Mouse (Mus musculus) forebrain, embryonic 11.5 days (tissue): ENCODE results near the gene Plcb1. TPM values are rescaled to one million over a fixed set of nuclear protein-coding genes. Genes with fewer than 3 reads are reported as not detected.

Experiments used
- ATAC-seq: fragments of 200-750 bp; cut with Nextera tagmentation; replicated peaks from 2 replicates; pipeline ENCODE4 v1.8.0; 2017; ENCODE audit warnings: moderate TSS enrichment; ENCODE audit not compliant: low FRiP score
- DNase-seq: peaks from one replicate; pipeline ENCODE4 v3.0.0-alpha.2; 2017; ENCODE audit warnings: low spot score
- H3K27ac ChIP-seq: fragments of 300-500 bp; sonication (generic); 2 replicates; pipeline ENCODE4 v1.5.1; 2014; ENCODE audit warnings: low read depth, low read length
- H3K27me3 ChIP-seq: fragments of 300-500 bp; sonication (generic); 2 replicates; pipeline ENCODE4 v1.6.1; 2014; ENCODE audit warnings: mild to moderate bottlenecking, low read length, mixed read lengths; ENCODE audit not compliant: control insufficient read depth, insufficient read depth
- H3K36me3 ChIP-seq: fragments of 300-500 bp; sonication (generic); 2 replicates; pipeline ENCODE4 v1.6.1; 2014; ENCODE audit warnings: mild to moderate bottlenecking, low read length, moderate library complexity, mixed read lengths; ENCODE audit not compliant: control insufficient read depth, insufficient read depth
- H3K4me1 ChIP-seq: fragments of 300-500 bp; sonication (generic); replicated peaks from 2 replicates; pipeline ENCODE4 v1.6.1; 2014; ENCODE audit warnings: low read length, mixed read lengths; ENCODE audit not compliant: control insufficient read depth, insufficient read depth
- H3K4me2 ChIP-seq: fragments of 300-500 bp; sonication (generic); 2 replicates; pipeline ENCODE4 v1.6.1; 2014; ENCODE audit warnings: low read depth, mild to moderate bottlenecking, low read length, moderate library complexity, mixed read lengths; ENCODE audit not compliant: severe bottlenecking
- H3K4me3 ChIP-seq: fragments of 300-500 bp; sonication (generic); 2 replicates; pipeline ENCODE4 v1.5.1; 2014; ENCODE audit warnings: low read depth, low read length
- H3K9ac ChIP-seq: fragments of 300-500 bp; sonication (generic); 2 replicates; pipeline ENCODE4 v1.6.1; 2014; ENCODE audit warnings: low read length
- H3K9me3 ChIP-seq: fragments of 300-500 bp; sonication (generic); 2 replicates; pipeline ENCODE4 v1.6.1; 2016; ENCODE audit warnings: low read length, mixed read lengths; ENCODE audit not compliant: control insufficient read depth
- whole genome bisulfite sequencing: fragments of 180-500 bp; shearing (Covaris S2); extraction: QIAGEN DNeasy Blood & Tissue Kit; methylation state at CpG from one replicate; pipeline ENCODE4 v1.1.7; 2014; 5-methylcytosine and 5-hydroxymethylcytosine counted together
- polyA plus RNA-seq: library from polyadenylated mRNA; unstranded; fragments of >200 nt; fragmentation: Nextera tagmentation; extraction: Ambion mirVana; gene quantifications from 2 replicates; pipeline ENCODE4 v1.2.1, GENCODE M21; 2014

The Plcb1 gene
- polyA plus RNA-seq, 1 experiment from 2014 or later, result 12.8 TPM

- no peaks in the 10 kb centered on the region for H3K4me1 ChIP-seq
- no peak overlapping the region for H3K4me3 ChIP-seq
- no peak for ATAC-seq
- H3K9ac ChIP-seq, result no peak overlapping the region
- no peaks in the 10 kb centered on the region for H3K27me3 ChIP-seq
- 73% methylated on average over 4 of the region's 4 CpGs for WGBS
- no peak overlapping the region for H3K27ac ChIP-seq
- H3K9me3 ChIP-seq, result no peaks in the 10 kb centered on the region
- no peaks in the 10 kb centered on the region for H3K36me3 ChIP-seq
- no peak for DNase-seq
- H3K4me2 ChIP-seq, result no peak overlapping the region
These were observed 682.0 kb downstream of the Plcb1 start for GRCm38 (mm10) chr2:135467895-135468294.

GRCm38 (mm10) chr2:135474107-135474506 is 688.2 kb downstream of the Plcb1 start:
- no peak overlapping the region for H3K4me3 ChIP-seq
- no peaks in the 10 kb centered on the region for H3K9me3 ChIP-seq
- ATAC-seq, result no peak
- no peak overlapping the region for H3K4me2 ChIP-seq
- no peak overlapping the region for H3K9ac ChIP-seq
- H3K36me3 ChIP-seq, result no peaks in the 10 kb centered on the region
- H3K4me1 ChIP-seq, result no peaks in the 10 kb centered on the region
- no peak overlapping the region for H3K27ac ChIP-seq
- 82% methylated on average over 4 of the region's 4 CpGs for WGBS
- no peak for DNase-seq
- H3K27me3 ChIP-seq, result no peaks in the 10 kb centered on the region

- no peaks in the 10 kb centered on the region for H3K36me3 ChIP-seq
- peaks cover 5% of the 10 kb centered on the region for H3K4me1 ChIP-seq
- whole genome bisulfite sequencing, result 45% methylated on average over 2 of the region's 2 CpGs
- no peaks in the 10 kb centered on the region for H3K9me3 ChIP-seq
- DNase-seq, result no peak
- H3K9ac ChIP-seq, result no peak overlapping the region
- H3K27ac ChIP-seq, result no peak overlapping the region
- no peaks in the 10 kb centered on the region for H3K27me3 ChIP-seq
- no peak overlapping the region for H3K4me2 ChIP-seq
- H3K4me3 ChIP-seq, result no peak overlapping the region
- no peak for ATAC-seq
These were observed 699.4 kb downstream of the Plcb1 start for GRCm38 (mm10) chr2:135485248-135485647.

DNA sequence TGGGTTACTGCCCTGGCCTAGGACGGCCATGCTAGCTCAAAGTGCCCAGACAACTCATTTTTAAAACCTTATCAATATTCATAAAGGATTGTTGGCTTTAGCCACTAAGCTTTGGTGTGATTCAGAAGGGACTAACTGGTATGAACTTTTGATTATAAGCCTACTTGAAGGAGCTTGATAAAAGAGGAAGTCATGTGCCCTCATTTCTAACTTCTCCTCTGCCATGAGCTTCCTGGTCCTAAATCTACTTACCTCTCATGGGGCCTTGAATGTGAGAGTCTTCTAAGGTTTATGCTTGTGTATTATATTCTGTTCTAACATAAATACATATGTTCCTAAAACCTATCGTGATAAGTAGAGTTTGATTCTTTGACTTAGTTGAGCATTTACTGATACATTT is 702.4 kb downstream of the Plcb1 start:
- H3K4me2 ChIP-seq, result no peak overlapping the region
- WGBS, result 82% methylated on average over 2 of the region's 2 CpGs
- no peaks in the 10 kb centered on the region for H3K36me3 ChIP-seq

GRCm38 (mm10) chr2:135489127-135489526 is 703.3 kb downstream of the Plcb1 start:
- H3K27me3 ChIP-seq, result no peaks in the 10 kb centered on the region
- peaks cover 5% of the 10 kb centered on the region for H3K4me1 ChIP-seq
- no peaks in the 10 kb centered on the region for H3K36me3 ChIP-seq
- H3K27ac ChIP-seq, result no peak overlapping the region
- no peak overlapping the region for H3K9ac ChIP-seq
- DNase-seq (no peak), ATAC-seq (no peak)
- H3K9me3 ChIP-seq, result no peaks in the 10 kb centered on the region
- H3K4me2 ChIP-seq, result no peak overlapping the region
- WGBS, result 58% methylated on average over 2 of the region's 2 CpGs
- no peak overlapping the region for H3K4me3 ChIP-seq

More for the DNA sequence above, 702.4 kb downstream of the Plcb1 start:
- no peak overlapping the region for H3K4me3 ChIP-seq
- ATAC-seq (no peak), DNase-seq (no peak)
- H3K27me3 ChIP-seq, result no peaks in the 10 kb centered on the region
- no peak overlapping the region for H3K9ac ChIP-seq
- H3K27ac ChIP-seq, result no peak overlapping the region
- peaks cover 5% of the 10 kb centered on the region for H3K4me1 ChIP-seq
- H3K9me3 ChIP-seq, result no peaks in the 10 kb centered on the region

- Histone ChIP-seq H3K4me2 (no peak overlapping the region), H3K36me3 (no peaks in the 10 kb centered on the region), H3K9me3 (no peaks in the 10 kb centered on the region), H3K27ac (no peak overlapping the region), H3K4me3 (no peak overlapping the region), H3K9ac (no peak overlapping the region), H3K27me3 (no peaks in the 10 kb centered on the region), H3K4me1 (0 out of 2 replicates have a peak, but pooled peaks cover 2% of the 10 kb centered on the region)
- DNase-seq (no peak), ATAC-seq (no peak)
- 68% methylated on average over 9 of the region's 9 CpGs for WGBS
These were observed 706.9 kb downstream of the Plcb1 start for GRCm38 (mm10) chr2:135492777-135493176.

DNA sequence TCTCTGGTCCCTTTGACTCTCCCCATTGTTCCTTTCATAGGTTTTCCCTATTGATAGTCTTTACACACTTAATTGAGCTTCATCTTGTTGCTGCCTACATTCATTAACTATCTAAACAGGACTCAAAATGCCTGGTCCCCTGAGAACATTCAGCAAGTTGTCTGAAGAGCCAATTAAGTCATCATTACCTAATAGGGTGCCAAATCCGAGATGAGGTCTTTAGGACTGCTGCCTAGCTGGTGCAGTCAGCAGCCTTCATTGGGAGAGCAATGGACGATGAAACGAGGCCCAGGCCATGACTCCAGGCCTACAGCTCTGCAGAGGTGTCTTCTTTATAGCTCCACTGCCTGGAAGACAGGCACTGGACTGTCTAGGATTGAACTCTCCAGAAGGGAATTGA is 710.7 kb downstream of the Plcb1 start:
- 0 out of 2 replicates have a peak, but pooled peaks cover 2% of the 10 kb centered on the region for H3K4me1 ChIP-seq
- H3K27me3 ChIP-seq, result no peaks in the 10 kb centered on the region
- no peaks in the 10 kb centered on the region for H3K9me3 ChIP-seq
- 8% methylated on average over 3 of the region's 3 CpGs for WGBS
- no peak overlapping the region for H3K4me2 ChIP-seq
- H3K9ac ChIP-seq, result no peak overlapping the region
- H3K27ac ChIP-seq, result no peak overlapping the region
- H3K4me3 ChIP-seq, result no peak overlapping the region
- ATAC-seq (peak; percentile 75), DNase-seq (no peak)
- no peaks in the 10 kb centered on the region for H3K36me3 ChIP-seq

DNA sequence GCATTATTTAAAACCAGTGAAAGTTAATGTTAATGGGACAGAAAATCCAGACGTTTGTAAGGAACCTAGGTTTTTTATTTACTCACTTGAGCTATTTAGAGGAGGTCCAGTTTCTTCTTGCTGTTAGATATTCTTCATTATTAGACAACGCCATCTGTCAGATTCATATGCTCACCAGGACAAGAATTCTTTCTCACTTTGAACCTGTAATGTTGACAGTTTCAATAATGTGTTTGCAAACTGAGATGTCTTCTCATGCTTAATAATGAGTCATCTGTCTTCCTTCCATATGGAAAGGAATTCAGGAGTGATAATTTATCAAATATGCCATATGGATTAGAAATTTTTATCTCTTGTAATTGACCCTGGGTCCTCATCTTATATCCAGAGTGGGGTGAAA is 711.4 kb downstream of the Plcb1 start:
- H3K36me3 ChIP-seq, result no peaks in the 10 kb centered on the region
- H3K4me3 ChIP-seq, result no peak overlapping the region
- H3K4me2 ChIP-seq, result no peak overlapping the region
- H3K9ac ChIP-seq, result no peak overlapping the region
- 65% methylated on average over 2 of the region's 2 CpGs for WGBS
- ATAC-seq (no peak), DNase-seq (no peak)
- no peak overlapping the region for H3K27ac ChIP-seq
- no peaks in the 10 kb centered on the region for H3K27me3 ChIP-seq
- H3K4me1 ChIP-seq, result 0 out of 2 replicates have a peak, but pooled peaks cover 2% of the 10 kb centered on the region
- no peaks in the 10 kb centered on the region for H3K9me3 ChIP-seq

GRCm38 (mm10) chr2:135500872-135501271 is 715.0 kb downstream of the Plcb1 start:
- no peak overlapping the region for H3K4me2 ChIP-seq
- H3K4me3 ChIP-seq, result no peak overlapping the region
- H3K27me3 ChIP-seq, result no peaks in the 10 kb centered on the region
- no peaks in the 10 kb centered on the region for H3K36me3 ChIP-seq
- no peak overlapping the region for H3K9ac ChIP-seq
- H3K27ac ChIP-seq, result no peak overlapping the region
- 84% methylated on average over 2 of the region's 2 CpGs for WGBS
- DNase-seq (no peak), ATAC-seq (no peak)
- 0 out of 2 replicates have a peak, but pooled peaks cover 2% of the 10 kb centered on the region for H3K4me1 ChIP-seq
- H3K9me3 ChIP-seq, result no peaks in the 10 kb centered on the region
